Mouse (Mus musculus) neural tube, embryonic 13.5 days (tissue): ENCODE data around the gene Lhx6. TPM values are rescaled to one million over a fixed set of nuclear protein-coding genes. Genes with fewer than 3 reads are reported as not detected.

Source experiments
- ATAC-seq: fragments of 200-750 bp; cut with Nextera tagmentation; 2 replicates; pipeline ENCODE4 v1.8.0; 2017; ENCODE audit warnings: low read depth, mild to moderate bottlenecking, moderate TSS enrichment, moderate library complexity
- H3K27ac ChIP-seq: fragments of 300-500 bp; sonication (generic); replicated peaks from 2 replicates; pipeline ENCODE4 v1.5.1; 2015; ENCODE audit warnings: moderate library complexity, mild to moderate bottlenecking, inconsistent platforms
- H3K27me3 ChIP-seq: fragments of 300-500 bp; sonication (generic); 2 replicates; pipeline ENCODE4 v1.6.1; 2015; ENCODE audit warnings: mild to moderate bottlenecking, inconsistent platforms
- H3K36me3 ChIP-seq: fragments of 300-500 bp; sonication (generic); 2 replicates; pipeline ENCODE4 v1.6.1; 2015; ENCODE audit warnings: mild to moderate bottlenecking, inconsistent platforms
- H3K4me1 ChIP-seq: fragments of 300-500 bp; sonication (generic); replicated peaks from 2 replicates; pipeline ENCODE4 v1.6.1; 2015; ENCODE audit warnings: inconsistent platforms
- H3K4me2 ChIP-seq: fragments of 300-500 bp; sonication (generic); 2 replicates; pipeline ENCODE4 v1.6.1; 2015; ENCODE audit warnings: inconsistent platforms, mild to moderate bottlenecking, moderate library complexity
- H3K4me3 ChIP-seq: fragments of 300-500 bp; sonication (generic); 2 replicates; pipeline ENCODE4 v1.5.1; 2015; ENCODE audit warnings: mild to moderate bottlenecking, inconsistent platforms
- H3K9ac ChIP-seq: fragments of 300-500 bp; sonication (generic); 2 replicates; pipeline ENCODE4 v1.6.1; 2015; ENCODE audit warnings: moderate library complexity, mild to moderate bottlenecking, inconsistent platforms
- H3K9me3 ChIP-seq: fragments of 300-500 bp; sonication (generic); 2 replicates; pipeline ENCODE4 v1.6.1; 2016; ENCODE audit warnings: inconsistent platforms
- WGBS: fragments of 180-500 bp; shearing (Covaris S2); methylation state at CpG from one replicate; pipeline ENCODE4 v1.1.7; 2015; 5-methylcytosine and 5-hydroxymethylcytosine counted together
- polyA plus RNA-seq: library from polyadenylated mRNA; unstranded; fragments of >200 nt; fragmentation: Nextera tagmentation; extraction: Ambion mirVana; gene quantifications from 2 replicates; pipeline ENCODE4 v1.2.1, GENCODE M21; 2015

The Lhx6 gene
- polyA plus RNA-seq, 1 experiment from 2014 or later = 0.87 TPM

DNA sequence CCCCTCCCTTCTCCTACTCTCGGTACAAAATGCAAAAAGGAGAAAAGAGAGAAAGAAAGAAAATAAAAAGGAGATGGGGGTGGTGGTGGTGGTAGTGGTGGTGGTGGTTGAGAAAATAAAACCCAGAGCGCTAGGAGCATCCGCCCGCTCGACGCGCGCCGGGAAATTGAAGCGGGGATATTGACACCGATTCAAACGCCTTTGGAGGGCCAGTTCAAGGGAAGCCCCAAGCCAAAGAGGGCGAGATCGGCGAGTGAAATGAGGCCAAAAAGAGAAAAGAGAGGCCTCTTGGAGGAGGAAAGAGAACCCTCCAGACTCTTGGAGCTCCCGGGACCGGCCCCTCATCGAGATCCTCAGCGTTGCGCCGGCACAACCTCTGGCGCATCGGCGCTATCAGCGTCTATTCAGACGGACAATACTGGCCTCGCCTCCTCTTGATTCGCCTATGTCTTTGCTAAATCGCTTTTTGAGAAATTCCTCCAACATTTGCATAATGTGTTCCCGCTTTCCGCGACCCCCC, 712 bp downstream of the Lhx6 start:
- Histone ChIP-seq H3K9ac (peak overlapping the region; percentile 31; the same call in 1 of the 2 replicates), H3K36me3 (no peaks in the 10 kb centered on the region), H3K27me3 (peaks cover 100% of the 10 kb centered on the region), H3K27ac (no peak overlapping the region), H3K4me2 (peak overlapping the region; percentile 58), H3K4me3 (peak overlapping the region; percentile 35), H3K9me3 (no peaks in the 10 kb centered on the region), H3K4me1 (peaks cover 36% of the 10 kb centered on the region)
- under 1% methylated on average over 32 of the region's 32 CpGs for WGBS
- ATAC-seq = no peak

DNA sequence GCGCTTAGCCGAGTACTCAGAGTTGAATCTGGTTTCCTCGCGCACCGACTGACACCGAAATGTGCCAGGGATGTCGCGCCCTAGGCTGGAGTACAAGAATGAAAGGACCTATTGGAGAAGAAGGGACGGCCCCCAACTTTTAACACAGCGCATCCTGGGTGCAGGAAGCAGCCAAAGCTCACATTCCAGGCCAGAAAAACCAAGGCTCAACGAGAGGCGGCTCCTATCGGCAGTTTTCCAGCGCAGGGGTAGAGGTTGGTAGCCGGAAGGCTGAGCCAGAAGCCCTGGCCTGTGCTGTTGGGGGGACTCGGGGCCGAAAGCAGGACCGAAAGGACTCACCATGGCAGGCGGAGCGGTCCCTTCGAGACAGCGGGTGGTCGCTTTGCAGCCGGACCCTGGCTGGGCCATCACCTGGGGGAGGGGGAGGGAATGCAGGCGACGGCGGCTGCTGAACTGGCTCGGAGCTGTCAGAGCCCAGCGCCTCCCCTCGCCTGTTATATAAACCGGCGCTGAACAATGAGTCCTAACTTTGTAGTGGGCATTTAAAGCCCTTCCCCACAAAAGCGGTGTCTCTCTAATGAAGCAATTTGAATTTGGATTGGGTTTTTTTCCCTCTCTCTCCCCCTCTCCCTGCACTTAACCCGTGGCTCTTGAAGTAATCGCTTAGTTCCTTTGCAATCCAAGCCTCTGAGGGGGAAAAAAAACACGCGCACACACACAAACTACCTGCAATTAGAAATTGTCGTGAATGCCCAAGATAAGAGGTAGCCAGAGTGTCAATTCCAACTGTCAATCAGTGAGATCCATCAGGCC, 1.4 kb downstream of the Lhx6 start:
- Histone ChIP-seq H3K27ac (no peak overlapping the region), H3K36me3 (no peaks in the 10 kb centered on the region), H3K27me3 (peaks cover 100% of the 10 kb centered on the region), H3K4me2 (peak overlapping the region; percentile 58), H3K9me3 (no peaks in the 10 kb centered on the region), H3K4me1 (peaks cover 36% of the 10 kb centered on the region), H3K9ac (no peak overlapping the region; the same call in 1 of the 2 replicates), H3K4me3 (peak overlapping the region; percentile 35)
- under 1% methylated on average over 38 of the region's 38 CpGs for WGBS
- ATAC-seq = no peak

GRCm38 (mm10) chr2:36103069-36103554, 2.1 kb downstream of the Lhx6 start:
- ATAC-seq = no peak
- H3K9ac ChIP-seq = no peak overlapping the region
- no peaks in the 10 kb centered on the region for H3K9me3 ChIP-seq
- WGBS = 1% methylated on average over 21 of the region's 21 CpGs
- H3K27ac ChIP-seq = no peak overlapping the region
- H3K4me2 ChIP-seq = peak overlapping the region; percentile 58
- H3K4me3 ChIP-seq = peak overlapping the region; percentile 35
- H3K36me3 ChIP-seq = no peaks in the 10 kb centered on the region
- H3K4me1 ChIP-seq = peaks cover 36% of the 10 kb centered on the region
- peaks cover 100% of the 10 kb centered on the region for H3K27me3 ChIP-seq

- Histone ChIP-seq H3K4me3 (peak overlapping the region; percentile 35; the same call in 1 of the 2 replicates), H3K36me3 (no peaks in the 10 kb centered on the region), H3K27ac (no peak overlapping the region), H3K9ac (no peak overlapping the region), H3K4me2 (peak overlapping the region; percentile 25), H3K27me3 (peaks cover 100% of the 10 kb centered on the region), H3K4me1 (peaks cover 36% of the 10 kb centered on the region), H3K9me3 (no peaks in the 10 kb centered on the region)
- 1% methylated on average over 21 of the region's 21 CpGs for WGBS
- no peak for ATAC-seq
These were observed 2.7 kb downstream of the Lhx6 start for GRCm38 (mm10) chr2:36102559-36102946.

DNA sequence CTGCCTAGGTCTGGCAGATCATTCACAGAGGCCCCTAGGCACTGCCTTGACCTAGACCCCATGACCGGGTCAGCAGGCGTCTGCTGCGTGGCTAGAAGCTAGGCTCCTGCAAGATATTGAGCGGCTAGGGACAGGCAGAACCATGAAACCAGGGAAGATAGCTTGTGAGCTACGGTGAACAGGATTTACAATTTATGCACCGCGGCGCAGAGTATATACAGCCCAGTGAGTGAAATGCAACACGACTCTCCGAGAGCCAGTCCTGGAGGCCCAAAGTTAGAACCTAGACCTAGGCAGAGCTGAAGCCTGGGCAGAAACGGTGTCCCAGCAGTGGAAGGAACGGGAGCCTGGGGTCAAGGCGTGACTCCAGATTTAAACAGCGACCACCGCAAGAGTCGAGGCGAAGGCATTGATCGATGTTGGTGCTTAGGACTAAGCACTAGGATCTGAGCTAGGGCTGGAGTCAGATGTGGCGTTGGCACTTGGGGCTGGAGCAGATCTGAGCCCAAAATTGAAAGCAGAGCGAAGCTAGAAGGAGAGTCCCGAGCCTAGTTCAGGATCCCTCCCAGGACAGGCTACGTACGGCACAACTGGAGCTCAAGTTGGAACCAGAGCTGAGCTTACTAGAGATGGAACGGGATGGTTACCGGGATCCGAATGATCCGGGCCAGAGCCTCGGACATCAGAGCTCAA, 3.2 kb downstream of the Lhx6 start:
- H3K4me1 ChIP-seq = peaks cover 36% of the 10 kb centered on the region
- peak overlapping the region; percentile 25 for H3K4me2 ChIP-seq
- ATAC-seq = no peak
- no peaks in the 10 kb centered on the region for H3K36me3 ChIP-seq
- H3K9me3 ChIP-seq = no peaks in the 10 kb centered on the region
- peaks cover 100% of the 10 kb centered on the region for H3K27me3 ChIP-seq
- peak overlapping the region; percentile 35; the same call in 1 of the 2 replicates for H3K4me3 ChIP-seq
- 3% methylated on average over 28 of the region's 28 CpGs for WGBS
- H3K9ac ChIP-seq = no peak overlapping the region
- H3K27ac ChIP-seq = no peak overlapping the region

- peaks cover 100% of the 10 kb centered on the region for H3K27me3 ChIP-seq
- H3K4me3 ChIP-seq = no peak overlapping the region
- WGBS = 2% methylated on average over 6 of the region's 6 CpGs
- no peak for ATAC-seq
- H3K27ac ChIP-seq = no peak overlapping the region
- no peaks in the 10 kb centered on the region for H3K36me3 ChIP-seq
- no peak overlapping the region for H3K4me2 ChIP-seq
- H3K9ac ChIP-seq = no peak overlapping the region
- no peaks in the 10 kb centered on the region for H3K9me3 ChIP-seq
- peaks cover 26% of the 10 kb centered on the region for H3K4me1 ChIP-seq
These were observed 5.5 kb downstream of the Lhx6 start for GRCm38 (mm10) chr2:36099739-36100138.

- Histone ChIP-seq H3K36me3 (no peaks in the 10 kb centered on the region), H3K27ac (no peak overlapping the region), H3K4me3 (no peak overlapping the region), H3K9me3 (no peaks in the 10 kb centered on the region), H3K27me3 (peaks cover 100% of the 10 kb centered on the region), H3K9ac (no peak overlapping the region), H3K4me1 (peaks cover 9% of the 10 kb centered on the region), H3K4me2 (no peak overlapping the region)
- no peak for ATAC-seq
- WGBS = 4% methylated on average over 5 of the region's 5 CpGs
These were observed 7.2 kb downstream of the Lhx6 start for GRCm38 (mm10) chr2:36098021-36098420.

DNA sequence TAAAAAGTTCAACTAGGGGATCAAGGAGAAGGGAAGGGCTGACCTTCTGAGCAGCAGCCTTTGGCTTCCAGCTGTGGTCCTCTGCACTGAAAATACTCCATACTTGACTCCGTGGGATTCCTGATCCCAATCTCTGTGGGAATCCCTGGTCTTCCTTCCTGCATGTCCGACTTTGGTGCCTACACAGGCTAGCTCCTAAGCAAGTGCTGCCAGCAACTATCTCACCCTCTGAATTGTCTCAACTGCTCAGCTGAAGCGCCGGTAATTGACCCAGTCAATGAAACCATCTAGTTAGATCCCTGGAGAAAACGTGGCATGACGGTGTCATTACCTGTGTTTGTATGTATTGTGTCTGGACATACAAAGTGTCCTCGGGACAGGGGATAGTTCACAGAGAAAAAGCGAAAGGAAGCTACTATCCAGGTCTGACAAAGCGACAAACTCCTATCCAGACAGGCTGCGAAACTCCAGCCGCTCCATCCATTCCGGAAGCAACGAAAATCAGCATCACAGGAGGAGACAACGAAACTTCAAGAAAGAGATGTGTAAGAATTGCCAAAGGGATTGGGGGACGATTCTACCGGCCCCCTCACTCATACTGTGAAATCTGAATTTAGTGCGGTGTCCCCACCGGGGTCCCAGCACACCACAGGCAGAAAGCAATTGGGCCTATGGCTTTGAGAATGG, 7.9 kb downstream of the Lhx6 start:
- WGBS = 3% methylated on average over 18 of the region's 18 CpGs
- Histone ChIP-seq H3K27ac (no peak overlapping the region), H3K9me3 (no peaks in the 10 kb centered on the region), H3K27me3 (peaks cover 100% of the 10 kb centered on the region), H3K9ac (no peak overlapping the region), H3K4me3 (no peak overlapping the region), H3K36me3 (no peaks in the 10 kb centered on the region), H3K4me1 (peaks cover 1% of the 10 kb centered on the region; the same call in 1 of the 2 replicates), H3K4me2 (no peak overlapping the region)
- no peak for ATAC-seq

DNA sequence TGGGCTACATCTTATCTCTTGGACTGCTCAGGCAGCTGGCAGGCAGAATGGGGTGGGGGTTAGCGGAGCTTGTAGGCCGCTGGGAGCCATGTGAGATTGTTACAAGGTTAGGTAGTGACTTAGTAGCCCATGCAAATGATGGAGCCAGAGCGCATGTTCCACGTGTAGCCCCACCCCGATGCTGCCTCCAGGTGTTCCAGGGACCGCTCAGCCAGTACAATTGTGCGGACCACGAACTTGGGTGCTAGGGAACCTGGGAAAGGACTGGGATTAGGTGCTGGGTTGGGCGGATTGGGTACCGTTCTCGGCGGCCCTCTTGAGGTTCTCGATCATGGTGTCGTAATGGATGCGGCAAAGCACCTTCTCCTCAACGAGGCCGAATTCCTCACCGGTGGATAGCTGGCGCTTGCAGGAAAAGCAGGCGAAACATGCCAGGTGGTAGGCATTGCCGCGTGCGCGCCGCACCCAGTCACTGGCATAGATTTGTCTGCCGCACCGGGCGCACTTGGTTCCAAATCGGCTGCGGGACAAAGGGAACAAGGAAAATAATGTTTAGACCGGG, 11.2 kb downstream of the Lhx6 start:
- H3K4me2 ChIP-seq = no peak overlapping the region
- no peaks in the 10 kb centered on the region for H3K36me3 ChIP-seq
- H3K9me3 ChIP-seq = no peaks in the 10 kb centered on the region
- no peak overlapping the region for H3K4me3 ChIP-seq
- peaks cover 14% of the 10 kb centered on the region for H3K4me1 ChIP-seq
- peaks cover 100% of the 10 kb centered on the region for H3K27me3 ChIP-seq
- 4% methylated on average over 31 of the region's 31 CpGs for WGBS
- H3K27ac ChIP-seq = no peak overlapping the region
- no peak for ATAC-seq
- H3K9ac ChIP-seq = no peak overlapping the region

- H3K36me3 ChIP-seq = no peaks in the 10 kb centered on the region
- H3K27ac ChIP-seq = no peak overlapping the region
- peaks cover 100% of the 10 kb centered on the region for H3K27me3 ChIP-seq
- H3K4me1 ChIP-seq = peaks cover 14% of the 10 kb centered on the region
- no peak overlapping the region for H3K9ac ChIP-seq
- no peak for ATAC-seq
- no peaks in the 10 kb centered on the region for H3K9me3 ChIP-seq
- H3K4me3 ChIP-seq = no peak overlapping the region
- WGBS = 19% methylated on average over 7 of the region's 7 CpGs
- H3K4me2 ChIP-seq = no peak overlapping the region
These were observed 11.9 kb downstream of the Lhx6 start for GRCm38 (mm10) chr2:36093301-36093700.

DNA sequence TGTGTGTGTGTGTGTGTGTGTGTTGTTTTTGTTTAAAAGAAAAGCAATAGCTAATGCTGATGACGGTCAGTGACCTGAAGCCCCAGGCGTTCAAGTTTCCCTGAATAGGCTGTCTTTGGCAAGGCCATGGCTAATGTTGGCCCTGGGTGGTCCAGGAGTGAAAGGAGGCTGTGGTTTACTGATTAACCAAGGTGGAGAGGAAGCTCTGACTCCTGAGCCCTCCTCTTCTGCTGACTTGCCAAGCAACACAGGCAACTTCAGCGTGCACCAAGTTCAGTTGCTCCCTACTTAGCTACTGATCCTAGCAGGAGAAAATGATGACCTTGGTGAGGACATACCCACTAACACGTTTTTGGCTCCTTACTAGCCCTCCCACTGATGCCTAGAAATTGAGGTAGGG, 12.5 kb downstream of the Lhx6 start:
- ATAC-seq = no peak
- no peaks in the 10 kb centered on the region for H3K36me3 ChIP-seq
- H3K4me2 ChIP-seq = no peak overlapping the region
- H3K4me1 ChIP-seq = peaks cover 14% of the 10 kb centered on the region
- no peak overlapping the region for H3K9ac ChIP-seq
- no peak overlapping the region for H3K27ac ChIP-seq
- H3K4me3 ChIP-seq = no peak overlapping the region
- H3K9me3 ChIP-seq = no peaks in the 10 kb centered on the region
- WGBS = 3% methylated on average over 4 of the region's 4 CpGs
- peaks cover 100% of the 10 kb centered on the region for H3K27me3 ChIP-seq
